Mouse (Mus musculus) forebrain, embryonic 10.5 days (tissue): ENCODE measurements around the gene Chpf2. TPM values are rescaled to one million over a fixed set of nuclear protein-coding genes. Genes with fewer than 3 reads are reported as not detected.

Source experiments
- DNase-seq: peaks from one replicate; pipeline ENCODE4 v3.0.0-alpha.2; 2017; ENCODE audit warnings: low spot score; ENCODE audit errors: extremely low spot score
- H3K27ac ChIP-seq: fragments of 300-500 bp; sonication (generic); 2 replicates; pipeline ENCODE4 v1.5.1; 2016; ENCODE audit warnings: mild to moderate bottlenecking
- H3K27me3 ChIP-seq: fragments of 300-500 bp; sonication (generic); 2 replicates; pipeline ENCODE4 v1.6.1; 2016; ENCODE audit warnings: mild to moderate bottlenecking; ENCODE audit not compliant: poor library complexity, severe bottlenecking
- H3K36me3 ChIP-seq: fragments of 300-500 bp; sonication (generic); replicated peaks from 2 replicates; pipeline ENCODE4 v1.6.1; 2016; ENCODE audit warnings: mild to moderate bottlenecking, moderate library complexity
- H3K4me1 ChIP-seq: fragments of 300-500 bp; sonication (generic); 2 replicates; pipeline ENCODE4 v1.6.1; 2016
- H3K4me3 ChIP-seq: fragments of 300-500 bp; sonication (generic); 2 replicates; pipeline ENCODE4 v1.5.1; 2016; ENCODE audit warnings: mild to moderate bottlenecking, moderate library complexity
- H3K9me3 ChIP-seq: fragments of 300-500 bp; sonication (generic); 2 replicates; pipeline ENCODE4 v1.6.1; 2016; ENCODE audit warnings: mild to moderate bottlenecking, moderate library complexity
- WGBS: fragments of 180-500 bp; shearing (Covaris S2); methylation state at CpG from one replicate; pipeline ENCODE4 v1.1.7; 2016; 5-methylcytosine and 5-hydroxymethylcytosine counted together
- microRNA counts: library from miRNA; unstranded; fragments of <30 nt; microRNA quantifications from one replicate; lab custom pipeline; 2017
- microRNA-seq: library from miRNA; unstranded; fragments of <30 nt; microRNA quantifications from one replicate; pipeline ENCODE4, GENCODE M21; 2017
- polyA plus RNA-seq: library from polyadenylated mRNA; unstranded; fragments of >200 nt; fragmentation: Nextera tagmentation; extraction: Ambion mirVana; gene quantifications from 2 replicates; pipeline ENCODE4 v1.2.1, GENCODE M21; 2016

Gene Chpf2
- polyA plus RNA-seq, 1 experiment from 2014 or later = 15.1 TPM

DNA sequence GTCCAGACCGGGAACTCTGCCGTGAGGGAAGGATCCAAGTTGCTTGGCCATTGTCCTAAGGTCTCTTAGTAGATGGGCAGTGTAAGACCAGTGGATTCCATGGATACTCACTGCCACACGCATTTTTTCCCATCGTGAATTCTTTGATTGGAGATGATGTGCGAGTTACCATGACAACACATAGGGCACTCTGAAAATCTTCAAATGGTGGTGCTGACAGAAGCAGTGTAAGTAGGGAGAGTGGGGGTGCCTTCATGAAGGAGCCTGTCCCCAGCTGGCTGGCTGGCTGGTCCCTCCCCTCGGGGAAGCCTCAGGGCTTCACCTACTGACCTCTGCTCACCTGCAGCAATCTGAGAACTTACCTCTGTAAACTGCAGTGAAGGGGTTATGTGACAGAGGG, 52.5 kb downstream of the Chpf2 start:
- H3K27ac ChIP-seq = no peak overlapping the region
- 88% methylated on average over 6 of the region's 6 CpGs for WGBS
- H3K4me3 ChIP-seq = no peak overlapping the region
- H3K27me3 ChIP-seq = no peaks in the 10 kb centered on the region
- H3K36me3 ChIP-seq = no peaks in the 10 kb centered on the region
- peaks cover 15% of the 10 kb centered on the region for H3K4me1 ChIP-seq
- DNase-seq = no peak
- H3K9me3 ChIP-seq = no peaks in the 10 kb centered on the region

MicroRNAs within 50 kb of the gene (microRNA counts, 519-probe panel; counts per million panel counts)
- 341 counts per million, percentile 65 among the panel's probes with 10 or more counts for microRNA mmu-miR-671-3p (lab: Ali Mortazavi, UCI)
- 341 counts per million, percentile 65 among the panel's probes with 10 or more counts for microRNA mmu-miR-671-5p (lab: Ali Mortazavi, UCI)

Small RNA genes within 50 kb of the gene (microRNA-seq; reads per million reads assigned to microRNA genes)
- 704 reads per million, percentile 72 among the genes with 10 or more reads in this experiment for gene Mir671

Other genes with a start within 250 kb of the Chpf2 start
- gene Kcnh2, start 235.1 kb upstream of the Chpf2 start, polyA plus RNA-seq = 17.8 and 21.3 TPM in 2 replicates
- gene Nos3, start 221.9 kb upstream of the Chpf2 start, polyA plus RNA-seq = 7.6 and 8.1 TPM in 2 replicates
- 0.99 and 1.3 TPM in 2 replicates for gene Atg9b, start 194.6 kb upstream of the Chpf2 start, polyA plus RNA-seq
- 57.1 and 61.8 TPM in 2 replicates for gene Abcb8, start 193.1 kb upstream of the Chpf2 start, polyA plus RNA-seq
- gene Asic3, start 173.3 kb upstream of the Chpf2 start, polyA plus RNA-seq = 0.20 TPM in 1 of 2 replicates, not detected in the other
- gene Cdk5, start 163.2 kb upstream of the Chpf2 start, polyA plus RNA-seq = 42.7 and 48.9 TPM in 2 replicates
- 32.8 and 33.6 TPM in 2 replicates for gene Slc4a2, start 162.9 kb upstream of the Chpf2 start, polyA plus RNA-seq
- gene Fastk, start 141.5 kb upstream of the Chpf2 start, polyA plus RNA-seq = 106 and 108 TPM in 2 replicates
- 28.4 and 31.8 TPM in 2 replicates for gene Tmub1, start 138.9 kb upstream of the Chpf2 start, polyA plus RNA-seq
- gene Agap3, start 134.6 kb upstream of the Chpf2 start, polyA plus RNA-seq = 24.1 and 29.0 TPM in 2 replicates
- 0.09 and 0.21 TPM in 2 replicates for gene Gbx1, start 59.5 kb upstream of the Chpf2 start, polyA plus RNA-seq
- 0.09 and 0.15 TPM in 2 replicates for gene Asb10, start 45.8 kb upstream of the Chpf2 start, polyA plus RNA-seq
- 0.06 TPM in 1 of 2 replicates, not detected in the other for gene 4931409K22Rik, start 29.9 kb upstream of the Chpf2 start, polyA plus RNA-seq
- 193 and 197 TPM in 2 replicates for gene Abcf2, start 9.3 kb upstream of the Chpf2 start, polyA plus RNA-seq
- 34.7 and 39.7 TPM in 2 replicates for gene Smarcd3, start 37.7 kb downstream of the Chpf2 start, polyA plus RNA-seq
- gene Nub1, start 98.8 kb downstream of the Chpf2 start, polyA plus RNA-seq = 26.1 and 27.0 TPM in 2 replicates
- 22.5 and 24.5 TPM in 2 replicates for gene Wdr86, start 144.0 kb downstream of the Chpf2 start, polyA plus RNA-seq
- gene Crygn, start 171.3 kb downstream of the Chpf2 start, polyA plus RNA-seq = 0.72 and 0.81 TPM in 2 replicates